Comparison of ENCODE assay signal across 8 mouse cellular contexts in genomic region chr1:177940422-177940977, GRCm38 (mm10). TPM values are rescaled to one million over a fixed set of nuclear protein-coding genes. Genes with fewer than 3 reads are reported as not detected.
DNase-seq lines count a peak whose midpoint lies in the region; ATAC-seq and TF ChIP-seq lines count a peak whose summit lies in the region.
"Not testable (repeated sequence)": the region's sequence is repeated elsewhere in the genome, so short reads cannot be mapped to it uniquely, and the experiment has no call there.

No protein-coding gene starts in this region.

- not testable (repeated sequence) for H3K27ac ChIP-seq in forebrain, embryonic 14.5 days (ENCODE audit: low read depth, low read length); hindbrain, embryonic 10.5 days; kidney, adult 2 months (ENCODE audit: insufficient read depth, low read depth, low read length); limb, embryonic 13.5 days

- peak; percentile 2 for DNase-seq in cerebellum, adult 9-11 months
- DNase-seq in forebrain, embryonic 14.5 days (ENCODE audit: low spot score) = peak; percentile 20
- DNase-seq in hindbrain, embryonic 10.5 days (ENCODE audit: low spot score) = peak; percentile 2
- peak; percentile 12 for DNase-seq in kidney, adult 2 months

- not testable (repeated sequence) for TF ChIP-seq POLR2A in kidney, adult 2 months (IDR thresholded peaks at IDR 0.05; ENCODE audit: low read depth, low read length)

- H3K9ac ChIP-seq in forebrain, embryonic 14.5 days (ENCODE audit: low read length); limb, embryonic 13.5 days: not testable (repeated sequence)

- not testable (repeated sequence) for H3K27me3 ChIP-seq in forebrain, embryonic 14.5 days (replicated peaks; ENCODE audit: control insufficient read depth, insufficient read depth, low read length); hindbrain, embryonic 10.5 days (ENCODE audit: insufficient read depth, poor library complexity, severe bottlenecking); kidney, adult 2 months (replicated peaks; ENCODE audit: control insufficient read depth, insufficient read depth, low read length); limb, embryonic 13.5 days

- H3K4me1 ChIP-seq in forebrain, embryonic 14.5 days (ENCODE audit: control insufficient read depth, insufficient read depth, low read length); hindbrain, embryonic 10.5 days (replicated peaks); kidney, adult 2 months (ENCODE audit: control insufficient read depth, insufficient read depth, low read length); limb, embryonic 13.5 days: not testable (repeated sequence)

- H3K4me2 ChIP-seq in forebrain, embryonic 14.5 days (ENCODE audit: low read length); limb, embryonic 13.5 days (replicated peaks): not testable (repeated sequence)

- TF ChIP-seq CTCF in kidney, adult 2 months (conservative IDR thresholded peaks at IDR 0.05; ENCODE audit: insufficient read depth, insufficient read length, low read depth, low read length) = not testable (repeated sequence)

- peak; percentile 58 for ATAC-seq in CD4-positive, CD25-positive, alpha-beta regulatory T cell, adult 4 months
- ATAC-seq in forebrain, embryonic 14.5 days = peak; percentile 54; the same call in 1 of the 2 replicates
- peak; percentile 24; the same call in 1 of the 2 replicates for ATAC-seq in limb, embryonic 13.5 days (ENCODE audit: low FRiP score, low read depth)
- ATAC-seq in megakaryocyte-erythroid progenitor cell, adult 5-6 weeks (replicated peaks; ENCODE audit: low FRiP score, low TSS enrichment, poor library complexity, severe bottlenecking) = peak; percentile 73
- ATAC-seq in neutrophil, adult 5-6 weeks (ENCODE audit: extremely low read depth, insufficient number of reproducible peaks, low FRiP score, poor library complexity, severe bottlenecking) = peak; percentile 74

- 0% methylated on average over 2 of the region's 4 CpGs for WGBS in forebrain, embryonic 14.5 days
- WGBS in hindbrain, embryonic 10.5 days = 4% methylated on average over 3 of the region's 4 CpGs
- WGBS in kidney, adult 2 months = 23% methylated on average over 4 of the region's 4 CpGs
- WGBS in limb, embryonic 13.5 days = 5% methylated on average over 3 of the region's 4 CpGs

- H3K9me3 ChIP-seq in forebrain, embryonic 14.5 days (replicated peaks; ENCODE audit: control insufficient read depth, low read length); hindbrain, embryonic 10.5 days; limb, embryonic 13.5 days: not testable (repeated sequence)

- not testable (repeated sequence) for H3K36me3 ChIP-seq in forebrain, embryonic 14.5 days (ENCODE audit: control insufficient read depth, insufficient read depth, low read length); hindbrain, embryonic 10.5 days; kidney, adult 2 months (ENCODE audit: control insufficient read depth, insufficient read depth, low read length); limb, embryonic 13.5 days

- not testable (repeated sequence) for H3K4me3 ChIP-seq in forebrain, embryonic 14.5 days (ENCODE audit: low read depth, low read length); hindbrain, embryonic 10.5 days; kidney, adult 2 months (ENCODE audit: insufficient read depth, low read depth, low read length); limb, embryonic 13.5 days

RNA-seq across cellular contexts. Expression of gene Catspere2, which starts 42.7 kb away (rescaled TPM):
- polyA plus RNA-seq in CD4-positive, CD25-positive, alpha-beta regulatory T cell, adult 4 months (2017; shearing (Covaris generic)) = not detected
- 0.06 and 0.25 TPM in 2 replicates for polyA plus RNA-seq in forebrain, embryonic 14.5 days (2014; fragmentation: Nextera tagmentation; extraction: Ambion mirVana)
- 0.16 TPM in 1 of 2 replicates, not detected in the other for polyA plus RNA-seq in hindbrain, embryonic 10.5 days (2016; fragmentation: Nextera tagmentation; extraction: Ambion mirVana)
- 0.58 and 0.60 TPM in 2 replicates for polyA plus RNA-seq in kidney, adult 2 months (2012; rRNA removed)
- polyA plus RNA-seq in limb, embryonic 13.5 days (2015; fragmentation: Nextera tagmentation; extraction: Ambion mirVana) = 0.27 and 0.47 TPM in 2 replicates
- total RNA-seq in megakaryocyte-erythroid progenitor cell, adult 5-6 weeks (2014; fragmentation: Nextera tagmentation) = not detected in 2 replicates
- total RNA-seq in megakaryocyte-erythroid progenitor cell, adult 5-6 weeks (2017) = not detected in 2 replicates
- total RNA-seq in neutrophil, adult 5-6 weeks (2017) = 0.25 and 0.58 TPM in 2 replicates

Comparison
In these comparisons a context has a peak if more than half of its experiments do, and no peak if none do; other contexts are left out.
1. ATAC-seq: peak in every context shown above with its lines; median percentile 74 in neutrophil, adult 5-6 weeks; 73 in megakaryocyte-erythroid progenitor cell, adult 5-6 weeks; 58 in CD4-positive, CD25-positive, alpha-beta regulatory T cell, adult 4 months; 54 in forebrain, embryonic 14.5 days; 24 in limb, embryonic 13.5 days.